Mouse (Mus musculus): ENCODE results near the gene Tmprss9. TPM values are rescaled to one million over a fixed set of nuclear protein-coding genes. Genes with fewer than 3 reads are reported as not detected.

Tmprss9 gene
- total and polyA plus RNA-seq, 3 experiments, result 0.04 TPM; not detected in 2

DNA sequence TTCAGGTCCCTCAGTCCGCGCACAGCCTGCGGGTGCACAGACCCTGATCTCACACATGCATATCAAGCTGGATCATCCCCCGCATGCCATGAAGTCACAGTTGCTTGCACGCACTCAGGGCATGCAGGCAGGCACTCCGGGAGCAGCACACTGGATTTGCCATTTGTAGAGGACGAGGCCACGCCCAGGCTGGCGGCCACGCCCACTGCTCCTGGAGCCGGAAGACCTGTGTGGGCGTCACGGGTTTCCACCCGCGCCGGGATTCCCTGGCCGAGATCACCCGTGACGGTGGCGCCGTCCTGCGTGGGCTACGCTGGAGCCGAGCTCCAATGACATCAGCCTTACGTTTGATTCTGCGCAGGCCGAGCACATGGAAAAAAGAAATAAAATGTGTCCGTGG, 68.0 kb downstream of the Tmprss9 start:
- peaks cover 64% of the 10 kb centered on the region for H3K27me3 ChIP-seq (replicated peaks)

GRCm38 (mm10) chr10:80940320-80940987, 68.8 kb downstream of the Tmprss9 start:
- in situ Hi-C loops (cut with MboI; ENCODE audit: low pct_ligation_motif_present, low pct_unique_long_range_greater_than_20kb, low sequenced_read_pairs), result no loop called here
- no peaks in the 10 kb centered on the region for H3K36me3 ChIP-seq (replicated peaks in 1 of 2; ENCODE audit: control insufficient read depth in 1 of 2, insufficient read depth in 1 of 2, low read length in 1 of 2)
- TF ChIP-seq IRF4 (IDR thresholded peaks at IDR 0.05; ENCODE audit: low read depth, low read length) (no peak), RCOR1 (conservative IDR thresholded peaks at IDR 0.05; ENCODE audit: low read depth, low read length) (no peak), ZKSCAN1 (IDR thresholded peaks at IDR 0.05; ENCODE audit: borderline replicate concordance, low read depth, low read length) (no peak), ZMIZ1 (IDR thresholded peaks at IDR 0.05; ENCODE audit: low read depth, low read length) (no peak), RAD21 (IDR thresholded peaks at IDR 0.05; ENCODE audit: low read depth, low read length) (no peak), NRF1 (IDR thresholded peaks at IDR 0.05; ENCODE audit: low read depth, low read length) (no peak), E2F4 (IDR thresholded peaks at IDR 0.05; ENCODE audit: insufficient replicate concordance, low read depth, low read length) (no peak), CHD2 (IDR thresholded peaks at IDR 0.05; ENCODE audit: low read length) (no peak), ZNF384 (IDR thresholded peaks at IDR 0.05; ENCODE audit: low read depth, low read length) (no peak), CHD1 (IDR thresholded peaks at IDR 0.05; ENCODE audit: low read depth, low read length) (no peak), MYC (IDR thresholded peaks at IDR 0.05; ENCODE audit: low read depth, low read length) (no peak), MAFK (IDR thresholded peaks at IDR 0.05; ENCODE audit: insufficient replicate concordance, low read length) (no peak), ELF1 (IDR thresholded peaks at IDR 0.05; ENCODE audit: low read depth, low read length) (no peak), KAT2A (IDR thresholded peaks at IDR 0.05; ENCODE audit: insufficient replicate concordance, low read length) (no peak), ZC3H11A (IDR thresholded peaks at IDR 0.05; ENCODE audit: low read depth, low read length) (no peak), ETS1 (conservative IDR thresholded peaks at IDR 0.05; ENCODE audit: low read depth, low read length) (no peak), MXI1 (IDR thresholded peaks at IDR 0.05; ENCODE audit: low read depth, low read length) (no peak), SIN3A (IDR thresholded peaks at IDR 0.05; ENCODE audit: low read length) (no peak), EP300 (IDR thresholded peaks at IDR 0.05; ENCODE audit: low read length) (no peak), USF2 (conservative IDR thresholded peaks at IDR 0.05; ENCODE audit: low read depth, low read length) (no peak)
- H3K27me3 ChIP-seq (replicated peaks), result peaks cover 67% of the 10 kb centered on the region
- H3K4me1 ChIP-seq (ENCODE audit: control insufficient read depth in 1 of 2, insufficient read depth in 2 of 2), result peaks cover 42 to 77% of the 10 kb centered on the region in 2 experiments
- H3K79me2 ChIP-seq (replicated peaks; ENCODE audit: control insufficient read depth, extremely low read depth, insufficient read depth, poor library complexity, severe bottlenecking), result no peaks in the 10 kb centered on the region
- dilution Hi-C loops (cut with MboI; ENCODE audit: extremely low pct_ligation_motif_present, extremely low pct_unique_long_range_greater_than_20kb, low sequenced_read_pairs), result no loop called here
- no peak overlapping the region for H3K27ac ChIP-seq (ENCODE audit: insufficient read depth, low read depth)
- no peak overlapping the region for H3K4me2 ChIP-seq (ENCODE audit: insufficient read depth, low read depth, poor library complexity, severe bottlenecking)
- H3K9ac ChIP-seq (ENCODE audit: insufficient read depth, low read depth), result no peak overlapping the region
- no peak for DNase-seq (ENCODE audit: extremely low read depth)
- no peaks in the 10 kb centered on the region for H3K9me3 ChIP-seq (replicated peaks; ENCODE audit: low read length)
- H3K4me3 ChIP-seq (replicated peaks in 1 of 3; ENCODE audit: low read depth in 2 of 3, low read length in 2 of 3, poor library complexity in 1 of 3), result no peak overlapping the region

More for the DNA sequence above, 68.0 kb downstream of the Tmprss9 start:
- Histone ChIP-seq H3K4me1 (ENCODE audit: control insufficient read depth in 1 of 2, insufficient read depth in 2 of 2) (peaks cover 44 to 85% of the 10 kb centered on the region in 2 experiments), H3K4me2 (ENCODE audit: insufficient read depth, low read depth, poor library complexity, severe bottlenecking) (no peak overlapping the region), H3K27ac (ENCODE audit: insufficient read depth, low read depth) (no peak overlapping the region), H3K9ac (ENCODE audit: insufficient read depth, low read depth) (no peak overlapping the region), H3K79me2 (replicated peaks; ENCODE audit: control insufficient read depth, extremely low read depth, insufficient read depth, poor library complexity, severe bottlenecking) (no peaks in the 10 kb centered on the region), H3K9me3 (replicated peaks; ENCODE audit: low read length) (no peaks in the 10 kb centered on the region), H3K4me3 (replicated peaks in 1 of 3; ENCODE audit: low read depth in 2 of 3, low read length in 2 of 3, poor library complexity in 1 of 3) (peak overlapping the region in 1 of 3 experiments; percentile 14), H3K36me3 (replicated peaks in 1 of 2; ENCODE audit: control insufficient read depth in 1 of 2, insufficient read depth in 1 of 2, low read length in 1 of 2) (no peaks in the 10 kb centered on the region)
- in situ Hi-C loops (cut with MboI; ENCODE audit: low pct_ligation_motif_present, low pct_unique_long_range_greater_than_20kb, low sequenced_read_pairs) (no loop called here), dilution Hi-C loops (cut with MboI; ENCODE audit: extremely low pct_ligation_motif_present, extremely low pct_unique_long_range_greater_than_20kb, low sequenced_read_pairs) (no loop called here)
- TF ChIP-seq BHLHE40 (IDR thresholded peaks at IDR 0.05; ENCODE audit: low read depth, low read length) (peak; percentile 27; the same call in 1 of the 2 replicates), USF1 (IDR thresholded peaks at IDR 0.05; ENCODE audit: low read depth, low read length) (no peak), TBP (conservative IDR thresholded peaks at IDR 0.05; ENCODE audit: low read depth, low read length) (no peak), CTCF (conservative IDR thresholded peaks at IDR 0.05 in 1 of 2, IDR thresholded peaks at IDR 0.05 in 1 of 2; ENCODE audit: low read depth in 2 of 2, low read length in 2 of 2) (no peak), ELF1 (IDR thresholded peaks at IDR 0.05; ENCODE audit: low read depth, low read length) (peak; percentile 37; the same call in 1 of the 2 replicates)
- no peak for DNase-seq (ENCODE audit: extremely low read depth)

Data from CH12.LX (cell line).